In the genomic region with DNA sequence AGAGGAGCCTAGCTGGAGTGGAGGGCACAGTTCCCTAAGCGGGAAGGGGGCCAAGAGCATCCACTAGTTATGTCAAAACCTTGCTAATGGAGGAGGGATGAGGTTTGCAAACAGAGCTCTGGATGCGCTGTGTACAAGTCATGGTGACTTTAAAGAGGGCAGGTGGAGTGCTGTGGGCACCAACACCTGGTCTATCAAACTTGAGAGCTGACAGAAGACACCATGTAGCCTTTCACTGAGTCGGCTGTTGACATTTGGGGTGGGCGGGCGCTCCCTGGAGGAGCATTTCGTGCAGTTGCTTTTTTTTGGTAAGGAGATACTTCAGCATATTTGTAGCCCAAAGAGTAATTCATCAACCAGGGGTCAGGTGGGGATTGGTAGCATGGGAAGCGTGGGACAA, we compare ENCODE assay signal across 14 mouse cellular contexts. TPM values are rescaled to one million over a fixed set of nuclear protein-coding genes. Genes with fewer than 3 reads are reported as not detected.
"Had no signal": no experiment of that assay in that cellular context is flagged by ENCODE, and none has a peak within 500 bp of the region (broad histone marks: within the 10 kb centered on the region; RNA-seq: fewer than 3 reads in every experiment).

No protein-coding gene starts in this region.

- DNase-seq: kidney, adult 2 months; kidney, postnatal 25 days; thymus, postnatal 4 days had no signal

- H3K9me3 ChIP-seq: kidney, embryonic 15.5 days; limb, embryonic 15.5 days; liver, embryonic 12.5 days had no signal

- H3K4me3 ChIP-seq: left cerebral cortex, adult 2 months; liver, embryonic 12.5 days had no signal

- H3K9ac ChIP-seq: kidney, embryonic 15.5 days; limb, embryonic 15.5 days; liver, embryonic 12.5 days; lung, embryonic 14.5 days had no signal

- H3K27me3 ChIP-seq: kidney, embryonic 15.5 days had no signal

- H3K27ac ChIP-seq: kidney, embryonic 15.5 days; left cerebral cortex, adult 2 months; limb, embryonic 15.5 days; liver, embryonic 12.5 days; stomach, postnatal 0 days had no signal

- H3K36me3 ChIP-seq: kidney, embryonic 15.5 days; limb, embryonic 15.5 days; liver, embryonic 12.5 days had no signal

RNA-seq across cellular contexts. Expression of a gene that starts 42.6 kb away (rescaled TPM):
- total RNA-seq: layer of hippocampus, postnatal 25 days; left cerebral cortex, adult 2 months; left cerebral cortex, postnatal 14 days; megakaryocyte, adult 5-6 weeks had no signal
- polyA plus RNA-seq: limb, embryonic 15.5 days; liver, embryonic 16.5 days; lung, embryonic 14.5 days; midbrain, embryonic 16.5 days; stomach, postnatal 0 days had no signal
